Mouse (Mus musculus) lung, embryonic 16.5 days (tissue): ENCODE measurements at regions not wholly inside any gene's neighbourhood (a gene's known extent, or its start where the extent isn't known, plus 50 kb on each side); places are given as distances from the start of the nearest gene placed in this dataset.

Source experiments
- ATAC-seq: fragments of 200-750 bp; cut with Nextera tagmentation; 2 replicates; pipeline ENCODE4 v1.8.0; 2017; ENCODE audit warnings: low read depth, mild to moderate bottlenecking, moderate library complexity
- H3K27ac ChIP-seq: fragments of 300-500 bp; sonication (generic); 2 replicates; pipeline ENCODE4 v1.5.1; 2014; ENCODE audit warnings: mild to moderate bottlenecking, control low read depth, low read length
- H3K27me3 ChIP-seq: fragments of 300-500 bp; sonication (generic); 2 replicates; pipeline ENCODE4 v1.6.1; 2014; ENCODE audit warnings: low read depth, low read length, mixed read lengths; ENCODE audit not compliant: control insufficient read depth, insufficient read depth
- H3K36me3 ChIP-seq: fragments of 300-500 bp; sonication (generic); 2 replicates; pipeline ENCODE4 v1.6.1; 2014; ENCODE audit warnings: low read length; ENCODE audit not compliant: control insufficient read depth, insufficient read depth
- H3K4me1 ChIP-seq: fragments of 300-500 bp; sonication (generic); replicated peaks from 2 replicates; pipeline ENCODE4 v1.6.1; 2014; ENCODE audit warnings: low read length, mixed read lengths; ENCODE audit not compliant: control insufficient read depth, insufficient read depth
- H3K4me2 ChIP-seq: fragments of 300-500 bp; sonication (generic); 2 replicates; pipeline ENCODE4 v1.6.1; 2014; ENCODE audit warnings: low read depth, low read length, control low read depth
- H3K4me3 ChIP-seq: fragments of 300-500 bp; sonication (generic); 2 replicates; pipeline ENCODE4 v1.5.1; 2014; ENCODE audit warnings: mild to moderate bottlenecking, low read length, control low read depth
- H3K9ac ChIP-seq: fragments of 300-500 bp; sonication (generic); 2 replicates; pipeline ENCODE4 v1.6.1; 2014; ENCODE audit warnings: low read length, control low read depth
- H3K9me3 ChIP-seq: fragments of 300-500 bp; sonication (generic); 2 replicates; pipeline ENCODE4 v1.6.1; 2016; ENCODE audit warnings: low read length; ENCODE audit not compliant: control insufficient read depth
- WGBS: fragments of 180-500 bp; shearing (Covaris S2); extraction: QIAGEN DNeasy Blood & Tissue Kit; methylation state at CpG from one replicate; pipeline ENCODE4 v1.1.7; 2014; 5-methylcytosine and 5-hydroxymethylcytosine counted together

DNA sequence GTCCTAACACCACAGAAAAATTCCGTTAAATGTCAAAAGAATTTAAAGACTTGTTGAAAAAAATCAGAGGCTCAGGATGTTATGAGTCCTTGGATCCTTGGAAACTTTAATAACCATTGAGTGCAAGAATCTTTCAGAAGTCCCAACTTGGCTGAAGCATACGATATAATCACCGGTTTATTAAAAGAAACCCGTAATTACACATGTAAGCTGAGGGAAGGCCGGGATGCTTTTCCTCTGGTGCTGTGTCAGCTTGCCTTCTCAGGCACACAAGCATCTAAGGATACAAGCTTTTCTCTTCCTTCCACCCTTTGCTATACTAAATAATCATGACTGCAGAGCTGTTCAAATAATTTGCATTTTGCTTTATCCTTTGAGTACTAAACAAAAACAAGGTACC, 160.4 kb upstream of the Pabpc6 start:
- ATAC-seq, result no peak
- no peaks in the 10 kb centered on the region for H3K4me1 ChIP-seq
- WGBS, result 82% methylated on average over 5 of the region's 5 CpGs

DNA sequence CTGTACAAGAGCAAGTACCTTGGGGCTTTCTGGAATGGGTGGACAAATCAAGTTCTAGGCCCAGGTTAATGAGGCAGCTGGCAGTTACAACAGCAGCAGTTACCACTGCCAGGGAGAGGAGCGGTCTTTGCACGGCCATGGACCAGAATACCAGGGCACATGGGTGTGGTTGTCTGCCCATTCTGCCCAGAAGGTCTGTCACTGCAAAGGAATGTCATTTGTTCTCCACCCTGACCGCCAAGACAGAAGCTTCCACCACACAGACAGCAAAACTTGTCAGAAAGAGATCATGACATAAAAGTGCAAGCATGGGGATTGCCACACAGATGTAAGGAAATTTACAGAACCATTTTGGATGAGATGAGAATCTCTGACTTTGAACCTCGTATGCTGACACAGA, 151.8 kb upstream of the Pabpc6 start:
- Histone ChIP-seq H3K4me1 (no peaks in the 10 kb centered on the region), H3K4me3 (no peak overlapping the region), H3K4me2 (no peak overlapping the region), H3K9ac (no peak overlapping the region), H3K9me3 (no peaks in the 10 kb centered on the region), H3K27ac (no peak overlapping the region), H3K27me3 (no peaks in the 10 kb centered on the region), H3K36me3 (no peaks in the 10 kb centered on the region)
- WGBS, result 72% methylated on average over 4 of the region's 4 CpGs
- ATAC-seq, result no peak

More for the DNA sequence above, 160.4 kb upstream of the Pabpc6 start:
- no peaks in the 10 kb centered on the region for H3K27me3 ChIP-seq
- no peak overlapping the region for H3K4me2 ChIP-seq
- no peaks in the 10 kb centered on the region for H3K36me3 ChIP-seq
- no peak overlapping the region for H3K9ac ChIP-seq
- no peaks in the 10 kb centered on the region for H3K9me3 ChIP-seq
- no peak overlapping the region for H3K27ac ChIP-seq
- no peak overlapping the region for H3K4me3 ChIP-seq

DNA sequence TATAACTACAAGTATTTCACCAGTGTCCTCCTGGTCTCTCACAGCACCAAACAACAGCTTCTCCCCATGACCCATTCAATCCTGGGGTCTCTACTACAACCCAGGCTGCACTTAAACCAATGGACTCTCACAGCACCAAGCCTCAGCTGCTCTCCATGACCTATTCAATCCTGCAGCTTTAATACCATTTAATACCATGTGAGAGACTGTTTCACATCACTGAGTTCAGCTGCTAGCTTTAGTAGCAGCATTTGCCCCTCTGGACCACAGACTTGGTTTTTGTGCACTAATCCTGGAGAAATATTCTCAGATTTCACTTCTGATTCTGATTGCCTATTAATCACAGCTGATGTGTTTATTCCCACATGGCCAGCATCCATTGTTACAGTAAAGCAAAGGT, 147.5 kb upstream of the Pabpc6 start:
- Histone ChIP-seq H3K9ac (no peak overlapping the region), H3K27me3 (no peaks in the 10 kb centered on the region), H3K36me3 (no peaks in the 10 kb centered on the region), H3K4me3 (no peak overlapping the region), H3K9me3 (no peaks in the 10 kb centered on the region), H3K4me2 (no peak overlapping the region), H3K4me1 (no peaks in the 10 kb centered on the region), H3K27ac (no peak overlapping the region)
- ATAC-seq, result no peak

DNA sequence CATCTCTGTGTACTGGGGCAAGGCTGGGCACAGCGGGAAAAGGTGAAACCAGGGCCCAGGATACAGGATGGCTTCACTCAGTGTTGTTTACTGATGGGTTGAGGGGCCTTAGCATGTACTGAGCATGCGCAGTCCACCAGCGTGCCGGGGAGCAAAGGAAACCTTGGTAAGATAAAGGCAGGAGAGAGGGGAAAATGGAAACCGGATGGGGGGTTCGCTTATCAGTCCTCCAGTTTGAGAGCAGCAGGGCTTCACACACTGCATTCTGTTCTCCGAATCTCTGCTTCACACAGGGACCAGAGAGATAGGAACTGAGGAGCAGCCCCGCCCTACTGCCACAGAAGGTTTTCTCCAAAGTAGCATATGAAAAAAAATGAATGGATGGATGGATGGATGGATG, 127.6 kb upstream of the Pabpc6 start:
- 81% methylated on average over 8 of the region's 8 CpGs for WGBS
- H3K36me3 ChIP-seq, result no peaks in the 10 kb centered on the region
- no peaks in the 10 kb centered on the region for H3K4me1 ChIP-seq
- ATAC-seq, result no peak
- no peak overlapping the region for H3K9ac ChIP-seq
- H3K4me3 ChIP-seq, result no peak overlapping the region
- no peak overlapping the region for H3K27ac ChIP-seq
- H3K4me2 ChIP-seq, result no peak overlapping the region
- H3K9me3 ChIP-seq, result no peaks in the 10 kb centered on the region
- H3K27me3 ChIP-seq, result no peaks in the 10 kb centered on the region

DNA sequence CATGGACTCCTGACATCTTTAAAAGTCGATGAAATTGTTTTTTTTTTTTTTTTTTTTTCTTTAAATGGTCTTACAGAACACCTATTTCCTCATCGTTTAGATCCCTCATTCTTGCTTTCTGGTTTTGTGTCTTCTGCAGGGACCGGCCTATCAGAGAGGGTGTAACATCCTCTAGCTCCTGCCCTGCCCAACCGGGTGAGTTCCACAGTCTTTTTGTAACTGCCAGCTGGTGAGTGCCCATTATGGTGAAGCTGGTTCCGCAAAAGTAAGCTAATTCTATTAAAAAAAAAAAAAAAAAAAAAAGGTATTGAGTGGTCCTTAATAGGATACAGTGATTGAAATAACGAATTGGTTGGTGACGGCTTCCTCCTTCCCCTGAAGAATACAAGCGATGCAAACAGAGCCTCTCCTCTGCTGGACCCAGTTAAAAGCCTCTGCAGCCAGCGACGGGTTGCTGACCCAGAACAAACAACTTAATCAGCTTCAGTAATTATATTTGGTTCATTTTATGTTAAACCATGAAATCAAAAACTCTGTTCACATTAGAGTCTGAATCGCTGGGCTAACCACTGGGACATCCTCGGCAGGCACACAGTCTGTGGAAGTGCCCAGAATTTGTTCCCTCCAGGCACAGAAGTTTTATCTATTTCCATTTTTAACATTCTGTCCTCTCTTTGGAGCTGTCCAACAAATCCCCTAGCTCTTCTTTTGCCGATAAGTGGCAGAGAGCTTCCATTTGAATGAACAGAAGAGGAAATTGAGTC, 126.9 kb upstream of the Pabpc6 start:
- WGBS, result 73% methylated on average over 13 of the region's 13 CpGs
- Histone ChIP-seq H3K36me3 (no peaks in the 10 kb centered on the region), H3K9ac (no peak overlapping the region), H3K9me3 (no peaks in the 10 kb centered on the region), H3K4me2 (no peak overlapping the region), H3K27me3 (no peaks in the 10 kb centered on the region), H3K4me1 (no peaks in the 10 kb centered on the region), H3K4me3 (no peak overlapping the region), H3K27ac (no peak overlapping the region)
- ATAC-seq, result no peak

DNA sequence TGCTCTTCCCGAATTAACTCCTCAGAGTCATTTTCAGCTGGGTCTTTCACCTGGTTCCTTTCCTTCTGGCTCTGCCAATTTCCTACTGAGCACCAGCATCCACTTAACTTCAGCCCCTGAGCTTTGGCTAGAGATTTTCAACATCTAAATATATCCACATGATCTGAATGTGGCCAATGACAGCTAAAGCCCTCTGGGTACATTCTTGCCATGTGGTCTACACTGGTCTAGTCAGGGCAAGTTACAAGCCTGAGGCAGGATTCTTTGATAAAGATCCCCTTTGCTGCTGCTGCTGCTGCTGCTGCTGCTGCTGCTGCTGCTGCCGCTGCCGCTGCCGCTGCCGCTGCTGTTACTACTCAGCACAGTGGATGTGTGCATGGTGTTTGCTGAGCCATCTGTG, 109.3 kb upstream of the Pabpc6 start:
- WGBS, result 73% methylated on average over 5 of the region's 5 CpGs
- ATAC-seq, result no peak

DNA sequence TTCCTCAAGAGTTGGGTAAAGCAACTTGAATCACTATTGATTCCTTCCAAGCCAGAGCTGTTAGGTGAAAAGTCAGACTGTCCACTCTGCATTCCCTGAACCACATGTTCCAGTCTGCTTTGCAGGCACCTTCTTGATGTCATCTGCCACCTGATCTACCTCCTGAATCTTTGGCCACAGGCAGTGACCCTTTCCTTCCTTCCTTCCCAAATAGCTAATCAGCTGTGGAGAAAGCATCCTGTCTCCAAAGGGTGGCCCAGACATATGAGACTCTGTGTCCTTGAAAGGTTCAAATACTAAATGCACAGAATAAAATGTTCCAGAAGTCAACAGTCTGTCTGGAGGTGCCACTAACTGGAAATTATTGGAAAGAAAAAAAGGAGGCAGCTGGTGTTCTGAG, 107.6 kb upstream of the Pabpc6 start:
- ATAC-seq, result no peak
- Histone ChIP-seq H3K27ac (0 out of 2 replicates have a peak overlapping the region, but pooled peaks have one; percentile 13), H3K9ac (no peak overlapping the region)

More for the DNA sequence above, 109.3 kb upstream of the Pabpc6 start:
- no peak overlapping the region for H3K4me2 ChIP-seq
- H3K27me3 ChIP-seq, result no peaks in the 10 kb centered on the region
- peaks cover 2% of the 10 kb centered on the region; the same call in 1 of the 2 replicates for H3K4me1 ChIP-seq
- no peak overlapping the region for H3K27ac ChIP-seq
- H3K36me3 ChIP-seq, result no peaks in the 10 kb centered on the region
- no peak overlapping the region for H3K9ac ChIP-seq
- no peak overlapping the region for H3K4me3 ChIP-seq
- H3K9me3 ChIP-seq, result no peaks in the 10 kb centered on the region

DNA sequence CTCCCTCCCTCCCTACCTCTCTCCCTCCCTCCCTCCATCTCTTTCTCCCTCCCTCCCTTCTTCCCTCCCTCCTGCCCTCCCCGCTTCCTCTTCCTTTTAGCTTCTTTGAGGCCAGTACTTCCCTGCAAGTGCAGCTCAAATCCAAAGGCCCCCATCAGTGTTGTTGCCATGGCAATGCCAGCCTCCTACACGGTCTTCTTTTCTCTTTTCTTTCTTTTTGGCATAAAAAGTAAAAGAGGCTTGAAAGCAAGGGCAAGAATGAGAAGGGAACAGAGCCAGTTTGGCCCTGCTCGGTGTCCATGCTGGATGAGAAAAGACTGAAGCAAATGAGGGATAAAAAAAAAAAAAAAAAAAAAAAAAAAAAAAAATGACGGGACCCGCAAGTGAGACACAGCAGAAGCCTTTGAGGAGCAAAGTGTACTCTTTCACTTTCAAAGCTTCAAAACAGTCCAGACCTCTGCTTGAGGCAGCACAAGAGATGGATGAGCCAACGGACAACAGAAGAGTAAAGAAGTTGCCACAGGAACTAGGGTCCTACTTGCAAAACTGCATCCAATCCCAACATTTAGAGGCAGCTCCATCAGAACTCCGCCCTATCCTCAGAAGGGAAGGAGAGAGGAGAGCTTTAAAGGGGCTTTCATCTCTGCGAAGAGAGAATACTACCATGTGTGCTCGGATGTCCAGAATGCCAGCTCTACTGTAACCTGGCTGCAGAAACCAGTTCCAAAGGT, 106.9 kb upstream of the Pabpc6 start:
- Histone ChIP-seq H3K27me3 (no peaks in the 10 kb centered on the region), H3K27ac (0 out of 2 replicates have a peak overlapping the region, but pooled peaks have one; percentile 13), H3K4me3 (no peak overlapping the region), H3K4me1 (peaks cover 2% of the 10 kb centered on the region; the same call in 1 of the 2 replicates), H3K4me2 (no peak overlapping the region), H3K9me3 (no peaks in the 10 kb centered on the region), H3K9ac (no peak overlapping the region), H3K36me3 (no peaks in the 10 kb centered on the region)
- no peak for ATAC-seq
- WGBS, result 60% methylated on average over 8 of the region's 9 CpGs

More for the DNA sequence above, 107.6 kb upstream of the Pabpc6 start:
- Histone ChIP-seq H3K4me1 (peaks cover 2% of the 10 kb centered on the region; the same call in 1 of the 2 replicates), H3K36me3 (no peaks in the 10 kb centered on the region), H3K4me2 (no peak overlapping the region), H3K4me3 (no peak overlapping the region), H3K27me3 (no peaks in the 10 kb centered on the region), H3K9me3 (no peaks in the 10 kb centered on the region)

DNA sequence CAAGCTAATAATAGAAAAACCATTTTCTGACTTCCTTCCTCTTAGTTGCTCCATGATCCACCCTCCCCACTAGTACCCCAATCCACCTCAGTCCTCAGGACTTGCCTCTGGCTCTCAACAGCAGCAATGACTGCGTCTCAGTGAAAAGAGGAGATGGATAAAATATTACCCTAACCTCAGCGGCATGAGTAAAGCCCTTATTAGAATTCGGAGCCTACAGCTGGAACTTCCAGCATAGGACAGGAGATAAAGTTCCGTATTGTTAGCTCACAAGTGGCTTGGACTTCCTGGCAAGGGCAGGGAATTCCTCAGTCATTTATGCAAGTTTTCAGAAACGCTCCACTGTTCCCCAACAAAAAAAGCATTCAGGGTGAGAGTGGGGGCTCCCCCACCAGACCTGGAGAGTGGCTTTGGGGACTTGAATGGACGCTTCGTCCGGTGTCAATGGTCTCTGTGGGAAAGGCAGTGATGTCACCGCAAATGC, 106.2 kb upstream of the Pabpc6 start:
- no peaks in the 10 kb centered on the region for H3K9me3 ChIP-seq
- no peaks in the 10 kb centered on the region for H3K27me3 ChIP-seq
- peak overlapping the region; percentile 73 for H3K27ac ChIP-seq
- WGBS, result 38% methylated on average over 9 of the region's 9 CpGs
- no peak overlapping the region for H3K4me3 ChIP-seq
- peaks cover 2% of the 10 kb centered on the region; the same call in 1 of the 2 replicates for H3K4me1 ChIP-seq
- ATAC-seq, result peak; percentile 38
- H3K9ac ChIP-seq, result no peak overlapping the region
- no peaks in the 10 kb centered on the region for H3K36me3 ChIP-seq
- H3K4me2 ChIP-seq, result no peak overlapping the region
